Mouse (Mus musculus) heart, embryonic 11.5 days (tissue): ENCODE measurements around the gene Mitd1. TPM values are rescaled to one million over a fixed set of nuclear protein-coding genes. Genes with fewer than 3 reads are reported as not detected.

ENCODE experiments used
- ATAC-seq: fragments of 200-750 bp; cut with Nextera tagmentation; replicated peaks from 2 replicates; pipeline ENCODE4 v1.8.0; 2017; ENCODE audit warnings: moderate library complexity; ENCODE audit not compliant: insufficient number of reproducible peaks, low FRiP score, low TSS enrichment
- H3K27ac ChIP-seq: fragments of 300-500 bp; sonication (generic); 2 replicates; pipeline ENCODE4 v1.5.1; 2014; ENCODE audit warnings: mild to moderate bottlenecking, low read depth, low read length
- H3K27me3 ChIP-seq: fragments of 300-500 bp; sonication (generic); 2 replicates; pipeline ENCODE4 v1.6.1; 2014; ENCODE audit warnings: mild to moderate bottlenecking, low read length, mixed read lengths; ENCODE audit not compliant: control insufficient read depth, insufficient read depth
- H3K36me3 ChIP-seq: fragments of 300-500 bp; sonication (generic); 2 replicates; pipeline ENCODE4 v1.6.1; 2014; ENCODE audit warnings: mild to moderate bottlenecking, low read length, moderate library complexity, mixed read lengths; ENCODE audit not compliant: control insufficient read depth, insufficient read depth
- H3K4me1 ChIP-seq: fragments of 300-500 bp; sonication (generic); 2 replicates; pipeline ENCODE4 v1.6.1; 2014; ENCODE audit warnings: low read length; ENCODE audit not compliant: control insufficient read depth, insufficient read depth
- H3K4me2 ChIP-seq: fragments of 300-500 bp; sonication (generic); 2 replicates; pipeline ENCODE4 v1.6.1; 2014; ENCODE audit warnings: mild to moderate bottlenecking, moderate library complexity
- H3K4me3 ChIP-seq: fragments of 300-500 bp; sonication (generic); 2 replicates; pipeline ENCODE4 v1.5.1; 2014; ENCODE audit warnings: low read depth, low read length
- H3K9ac ChIP-seq: fragments of 300-500 bp; sonication (generic); 2 replicates; pipeline ENCODE4 v1.6.1; 2014; ENCODE audit warnings: mild to moderate bottlenecking, low read depth, low read length, moderate library complexity
- H3K9me3 ChIP-seq: fragments of 300-500 bp; sonication (generic); replicated peaks from 2 replicates; pipeline ENCODE4 v1.6.1; 2016; ENCODE audit warnings: low read length; ENCODE audit not compliant: control insufficient read depth
- WGBS: fragments of 180-500 bp; shearing (Covaris S2); extraction: QIAGEN DNeasy Blood & Tissue Kit; methylation state at CpG from one replicate; pipeline ENCODE4 v1.1.7; 2014; ENCODE audit not compliant: insufficient replicate concordance; 5-methylcytosine and 5-hydroxymethylcytosine counted together
- polyA plus RNA-seq: library from polyadenylated mRNA; unstranded; fragments of >200 nt; fragmentation: Nextera tagmentation; extraction: Ambion mirVana; gene quantifications from 2 replicates; pipeline ENCODE4 v1.2.1, GENCODE M21; 2014

Gene Mitd1
- polyA plus RNA-seq, 1 experiment from 2014 or later, result 15.9 TPM

DNA sequence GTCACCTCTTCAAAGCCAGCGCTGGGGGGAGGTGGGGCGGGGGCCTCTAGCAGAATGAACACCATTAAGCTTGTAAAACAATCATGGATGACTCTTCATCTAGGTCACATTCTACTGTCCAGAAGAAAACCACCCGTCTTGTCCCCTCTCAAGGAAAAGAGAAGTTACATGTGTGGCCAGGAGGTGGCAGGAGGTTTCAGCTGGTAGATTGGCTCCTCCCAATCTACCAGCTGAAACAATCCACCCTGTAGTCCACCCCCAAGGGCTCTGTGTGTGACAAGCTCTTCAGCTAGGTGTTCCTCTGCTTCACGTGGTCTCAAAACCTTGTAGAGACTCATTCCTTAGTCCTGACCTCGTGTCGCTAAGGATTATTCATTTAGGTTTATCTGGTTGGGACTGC is 13.0 kb upstream of the Mitd1 start:
- no peak overlapping the region for H3K27ac ChIP-seq
- peaks cover 7% of the 10 kb centered on the region; the same call in 1 of the 2 replicates for H3K36me3 ChIP-seq
- no peaks in the 10 kb centered on the region for H3K27me3 ChIP-seq
- H3K9me3 ChIP-seq, result no peaks in the 10 kb centered on the region
- 27% methylated on average over 6 of the region's 6 CpGs for WGBS
- H3K4me1 ChIP-seq, result 0 out of 2 replicates have a peak, but pooled peaks cover 2% of the 10 kb centered on the region
- H3K9ac ChIP-seq, result no peak overlapping the region
- no peak for ATAC-seq
- H3K4me2 ChIP-seq, result no peak overlapping the region
- H3K4me3 ChIP-seq, result no peak overlapping the region

DNA sequence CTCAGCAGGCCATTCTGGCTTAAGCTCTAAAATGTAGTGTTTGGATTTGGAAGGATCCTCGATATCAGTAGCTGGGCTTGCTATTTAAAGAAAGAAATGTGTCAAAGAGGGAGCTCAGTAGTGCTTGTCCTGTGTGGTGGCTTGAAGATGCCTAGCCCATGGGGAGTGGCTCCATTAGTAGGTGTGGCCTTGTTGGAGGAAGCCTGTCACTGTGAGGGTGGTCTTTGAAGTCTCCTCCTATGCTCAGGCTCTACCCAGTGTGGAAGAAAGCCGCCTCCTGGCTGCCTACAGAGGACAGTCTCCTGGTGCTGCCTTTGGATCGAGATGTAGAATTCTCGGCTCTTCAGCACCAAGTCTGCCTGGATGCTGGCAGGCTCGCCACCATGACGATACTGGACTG is 10.1 kb upstream of the Mitd1 start:
- H3K4me3 ChIP-seq, result no peak overlapping the region
- peak overlapping the region; percentile 8 for H3K4me2 ChIP-seq
- no peak for ATAC-seq
- no peaks in the 10 kb centered on the region for H3K9me3 ChIP-seq
- H3K4me1 ChIP-seq, result 0 out of 2 replicates have a peak, but pooled peaks cover 2% of the 10 kb centered on the region
- H3K27me3 ChIP-seq, result no peaks in the 10 kb centered on the region
- H3K36me3 ChIP-seq, result peaks cover 13% of the 10 kb centered on the region
- H3K27ac ChIP-seq, result no peak overlapping the region
- no peak overlapping the region for H3K9ac ChIP-seq
- WGBS, result 39% methylated on average over 6 of the region's 6 CpGs

DNA sequence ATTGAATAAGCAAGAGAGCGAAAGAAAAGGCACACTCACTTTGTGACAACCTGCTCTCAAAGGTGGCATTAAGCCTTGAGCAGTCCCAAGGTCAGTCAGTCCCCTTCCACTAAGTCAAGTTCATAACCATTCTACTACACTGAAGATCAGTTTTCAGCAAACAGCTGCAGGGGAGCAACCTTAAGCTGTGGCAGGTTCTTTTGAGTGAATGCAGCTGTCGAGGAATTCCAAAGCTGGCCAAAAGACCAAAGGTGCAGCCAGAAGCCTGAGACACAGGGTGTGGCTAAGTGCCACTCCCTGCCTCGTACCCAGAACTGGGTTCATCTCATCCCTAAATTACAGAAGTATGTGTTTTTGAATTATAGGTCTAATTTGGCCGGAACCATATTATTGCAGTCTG is 9.6 kb upstream of the Mitd1 start:
- Histone ChIP-seq H3K4me3 (no peak overlapping the region), H3K9me3 (no peaks in the 10 kb centered on the region), H3K36me3 (peaks cover 13% of the 10 kb centered on the region), H3K27ac (no peak overlapping the region), H3K9ac (no peak overlapping the region), H3K4me2 (no peak overlapping the region), H3K4me1 (0 out of 2 replicates have a peak, but pooled peaks cover 2% of the 10 kb centered on the region), H3K27me3 (no peaks in the 10 kb centered on the region)
- WGBS, result 77% methylated on average over 4 of the region's 4 CpGs
- ATAC-seq, result no peak

DNA sequence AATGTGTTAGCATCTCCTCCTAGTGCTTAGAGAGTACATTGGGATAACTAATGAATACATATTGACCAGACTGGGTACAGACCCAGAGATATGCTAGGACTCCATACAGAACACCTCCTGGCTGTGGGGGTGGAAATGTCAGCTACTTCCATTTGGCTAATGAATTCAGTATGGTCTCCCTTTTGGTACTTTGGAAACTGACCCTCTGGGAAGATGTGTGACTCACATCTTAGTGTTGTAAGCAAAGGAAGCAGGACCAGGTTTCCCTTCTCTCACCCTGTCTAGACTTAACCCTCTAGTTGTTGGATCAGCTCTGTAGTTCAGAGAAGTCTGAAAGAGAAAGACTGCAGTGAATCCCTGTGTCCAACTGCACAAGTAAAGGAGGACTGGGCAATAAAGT is 4.4 kb upstream of the Mitd1 start:
- no peaks in the 10 kb centered on the region for H3K27me3 ChIP-seq
- no peak overlapping the region for H3K4me3 ChIP-seq
- H3K27ac ChIP-seq, result no peak overlapping the region
- peaks cover 8% of the 10 kb centered on the region for H3K4me1 ChIP-seq
- no peak for ATAC-seq
- H3K36me3 ChIP-seq, result peaks cover 13% of the 10 kb centered on the region
- H3K9me3 ChIP-seq, result no peaks in the 10 kb centered on the region
- H3K4me2 ChIP-seq, result no peak overlapping the region
- H3K9ac ChIP-seq, result no peak overlapping the region

DNA sequence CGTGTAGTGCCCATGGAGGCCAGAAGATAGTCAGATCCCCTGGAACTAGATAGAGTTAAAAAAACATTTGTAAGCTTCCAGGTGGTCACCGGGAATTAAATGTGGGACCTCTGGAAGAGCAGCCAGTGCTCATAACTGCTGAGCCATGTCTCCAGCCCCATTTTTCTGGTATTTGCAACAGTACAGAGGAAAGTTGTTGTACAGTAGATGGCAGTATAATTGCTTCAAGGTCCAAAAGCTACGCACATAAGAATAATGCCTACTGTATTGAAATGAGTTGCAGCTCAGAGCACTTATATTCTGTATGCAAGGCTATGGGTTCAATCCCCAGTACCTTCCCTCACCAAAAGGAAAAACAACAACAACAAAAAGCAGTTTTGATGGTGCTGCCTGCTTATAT is 1.2 kb upstream of the Mitd1 start:
- H3K4me3 ChIP-seq, result peak overlapping the region; percentile 79
- H3K27me3 ChIP-seq, result no peaks in the 10 kb centered on the region
- 64% methylated on average over 3 of the region's 3 CpGs for WGBS
- peaks cover 11% of the 10 kb centered on the region for H3K4me1 ChIP-seq
- H3K36me3 ChIP-seq, result no peaks in the 10 kb centered on the region; the same call in 1 of the 2 replicates
- ATAC-seq, result no peak
- no peak overlapping the region for H3K27ac ChIP-seq
- peak overlapping the region; percentile 81 for H3K4me2 ChIP-seq
- H3K9me3 ChIP-seq, result no peaks in the 10 kb centered on the region
- H3K9ac ChIP-seq, result no peak overlapping the region

DNA sequence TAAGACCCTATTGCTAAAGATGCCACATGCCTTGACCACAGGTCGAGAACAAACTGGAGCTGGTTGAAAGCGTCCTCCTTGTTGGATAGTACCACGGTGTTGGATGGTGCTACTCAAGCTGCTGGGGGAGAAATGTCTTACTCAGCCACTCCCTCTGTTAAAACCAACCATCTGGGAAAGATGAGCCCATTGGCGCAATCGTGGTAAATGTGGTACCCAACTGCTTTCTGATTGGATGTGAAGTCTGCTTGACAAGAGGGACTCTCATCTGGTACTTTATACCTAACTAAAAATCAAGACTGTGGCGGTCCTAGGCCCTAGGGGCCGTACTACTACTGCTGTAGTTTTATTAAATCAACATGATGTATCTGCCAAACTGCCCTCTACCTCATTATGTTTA is 1.0 kb downstream of the Mitd1 start:
- Histone ChIP-seq H3K27ac (no peak overlapping the region), H3K4me2 (peak overlapping the region; percentile 81), H3K36me3 (no peaks in the 10 kb centered on the region; the same call in 1 of the 2 replicates), H3K9me3 (no peaks in the 10 kb centered on the region), H3K4me1 (peaks cover 11% of the 10 kb centered on the region), H3K4me3 (peak overlapping the region; percentile 79), H3K27me3 (no peaks in the 10 kb centered on the region), H3K9ac (no peak overlapping the region; the same call in 1 of the 2 replicates)
- WGBS, result 79% methylated on average over 7 of the region's 7 CpGs
- no peak for ATAC-seq

DNA sequence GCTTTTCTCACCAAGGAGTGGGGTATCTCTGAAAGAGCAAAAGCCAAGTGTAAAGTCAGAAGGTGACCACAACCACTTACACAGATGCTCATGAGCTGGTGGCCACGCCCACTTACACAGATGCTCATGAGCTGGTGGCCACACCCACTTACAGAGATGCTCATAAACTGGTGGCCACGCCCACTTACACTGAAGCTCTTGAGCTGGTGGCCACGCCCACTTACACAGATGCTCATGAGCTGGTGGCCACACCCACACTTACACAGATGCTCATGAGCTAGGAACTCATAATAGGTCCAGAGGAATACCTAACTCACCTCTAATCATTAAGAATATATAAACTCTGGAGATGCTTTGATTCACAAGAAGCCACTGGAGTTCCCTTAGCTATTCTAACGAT is 5.8 kb downstream of the Mitd1 start:
- H3K27ac ChIP-seq, result no peak overlapping the region
- H3K9me3 ChIP-seq, result no peaks in the 10 kb centered on the region
- no peak overlapping the region for H3K4me2 ChIP-seq
- no peak for ATAC-seq
- WGBS, result 64% methylated on average over 4 of the region's 4 CpGs
- no peak overlapping the region for H3K9ac ChIP-seq
- H3K4me3 ChIP-seq, result no peak overlapping the region
- peaks cover 3% of the 10 kb centered on the region; the same call in 1 of the 2 replicates for H3K4me1 ChIP-seq
- H3K36me3 ChIP-seq, result peaks cover 10% of the 10 kb centered on the region
- no peaks in the 10 kb centered on the region for H3K27me3 ChIP-seq

DNA sequence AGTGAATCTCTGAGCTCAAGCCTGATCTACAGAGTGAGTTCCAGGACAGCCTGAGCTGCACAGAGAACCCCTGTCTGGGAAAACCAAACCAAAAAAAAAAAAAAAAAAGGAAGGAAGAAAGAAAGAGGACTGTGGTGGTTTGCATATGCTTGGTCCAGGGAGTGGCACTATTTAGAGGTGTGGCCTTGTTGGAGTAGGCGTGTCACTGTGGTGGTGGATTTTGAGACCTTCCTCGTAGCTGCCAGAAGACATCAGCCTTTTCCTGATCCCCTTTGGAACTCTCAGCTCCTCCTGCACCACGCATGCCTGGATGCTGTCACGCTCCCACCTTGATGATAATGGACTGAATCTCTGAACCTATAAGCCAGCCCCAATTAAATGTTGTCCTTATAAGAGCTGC is 6.8 kb downstream of the Mitd1 start:
- H3K4me1 ChIP-seq, result no peaks in the 10 kb centered on the region
- H3K36me3 ChIP-seq, result peaks cover 16% of the 10 kb centered on the region
- no peak overlapping the region for H3K4me2 ChIP-seq
- no peaks in the 10 kb centered on the region for H3K9me3 ChIP-seq
- no peaks in the 10 kb centered on the region for H3K27me3 ChIP-seq
- 87% methylated on average over 4 of the region's 4 CpGs for WGBS
- H3K4me3 ChIP-seq, result no peak overlapping the region
- no peak overlapping the region for H3K9ac ChIP-seq
- no peak for ATAC-seq
- no peak overlapping the region for H3K27ac ChIP-seq

DNA sequence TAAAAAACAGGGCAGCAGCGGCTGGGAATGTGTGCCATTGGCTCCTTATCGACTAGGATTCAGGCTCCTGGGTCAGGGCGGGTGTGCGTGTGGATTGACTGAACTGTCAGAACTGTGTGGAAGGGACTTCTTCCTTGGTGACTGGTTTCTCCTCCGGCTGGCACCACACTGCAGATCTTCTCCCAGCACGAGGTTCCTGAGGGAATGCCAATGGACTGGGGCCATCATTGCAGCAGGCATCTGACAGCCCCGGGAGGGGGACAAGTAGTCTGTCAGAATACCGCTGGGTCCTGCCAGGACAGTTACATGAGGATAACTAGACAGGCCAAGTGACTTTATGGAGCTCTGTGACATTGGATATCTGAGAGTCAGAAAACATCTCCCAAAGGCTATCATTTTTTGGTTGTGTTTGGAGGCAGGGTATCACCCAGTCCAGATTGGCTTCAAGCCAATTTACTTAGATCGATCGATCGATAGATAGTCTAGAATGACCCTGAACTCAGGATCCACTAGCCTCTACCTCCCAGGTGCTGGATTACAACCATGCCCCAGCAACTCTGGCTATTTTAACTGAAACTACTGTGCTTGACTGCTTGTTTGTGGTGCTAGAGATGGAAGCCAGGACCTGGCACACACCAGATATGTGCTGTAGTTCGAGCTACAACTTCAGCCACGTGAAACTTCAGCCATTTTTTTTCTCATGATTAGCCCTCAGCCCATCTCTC is 12.3 kb downstream of the Mitd1 start:
- no peaks in the 10 kb centered on the region for H3K27me3 ChIP-seq

More for the DNA sequence above, 12.3 kb downstream of the Mitd1 start:
- no peak overlapping the region for H3K4me2 ChIP-seq
- H3K27ac ChIP-seq, result no peak overlapping the region
- ATAC-seq, result no peak
- no peaks in the 10 kb centered on the region for H3K9me3 ChIP-seq
- WGBS, result 90% methylated on average over 13 of the region's 13 CpGs
- H3K4me1 ChIP-seq, result no peaks in the 10 kb centered on the region; the same call in 1 of the 2 replicates
- H3K9ac ChIP-seq, result no peak overlapping the region
- H3K36me3 ChIP-seq, result peaks cover 34% of the 10 kb centered on the region
- no peak overlapping the region for H3K4me3 ChIP-seq
